Mouse (Mus musculus) heart, postnatal 0 days (tissue): Measurements from ENCODE around the gene Epx. TPM values are rescaled to one million over a fixed set of nuclear protein-coding genes. Genes with fewer than 3 reads are reported as not detected.

Experiments
- ATAC-seq: fragments of 200-750 bp; cut with Nextera tagmentation; 2 replicates; pipeline ENCODE4 v1.8.0; 2017; ENCODE audit warnings: low read depth, moderate number of reproducible peaks, moderate library complexity; ENCODE audit not compliant: insufficient read depth
- DNase-seq: peaks from one replicate; pipeline ENCODE4 v3.0.0-alpha.2; 2016; ENCODE audit warnings: low spot score
- H3K27ac ChIP-seq: fragments of 300-500 bp; sonication (generic); 2 replicates; pipeline ENCODE4 v1.5.1; 2014; ENCODE audit warnings: low read depth, mild to moderate bottlenecking
- H3K27me3 ChIP-seq: fragments of 300-500 bp; sonication (generic); 2 replicates; pipeline ENCODE4 v1.6.1; 2014; ENCODE audit warnings: low read length, mixed read lengths; ENCODE audit not compliant: control insufficient read depth, insufficient read depth
- H3K36me3 ChIP-seq: fragments of 300-500 bp; sonication (generic); replicated peaks from 2 replicates; pipeline ENCODE4 v1.6.1; 2014; ENCODE audit warnings: low read length, mixed read lengths; ENCODE audit not compliant: control insufficient read depth, insufficient read depth
- H3K4me1 ChIP-seq: fragments of 300-500 bp; sonication (generic); 2 replicates; pipeline ENCODE4 v1.6.1; 2014; ENCODE audit warnings: antibody characterized with exemption; ENCODE audit not compliant: control insufficient read depth, insufficient read depth
- H3K4me2 ChIP-seq: fragments of 300-500 bp; sonication (generic); 2 replicates; pipeline ENCODE4 v1.6.1; 2014; ENCODE audit warnings: low read depth, mild to moderate bottlenecking, low read length, moderate library complexity
- H3K4me3 ChIP-seq: fragments of 300-500 bp; sonication (generic); 2 replicates; pipeline ENCODE4 v1.5.1; 2014; ENCODE audit warnings: low read depth, low read length
- H3K9ac ChIP-seq: fragments of 300-500 bp; sonication (generic); replicated peaks from 2 replicates; pipeline ENCODE4 v1.6.1; 2014; ENCODE audit warnings: low read depth, low read length, mixed read lengths
- H3K9me3 ChIP-seq: fragments of 300-500 bp; sonication (generic); replicated peaks from 2 replicates; pipeline ENCODE4 v1.6.1; 2016; ENCODE audit warnings: low read length; ENCODE audit not compliant: control insufficient read depth
- CTCF ChIP-seq: IDR thresholded peaks from 2 replicates; pipeline ENCODE4 v1.5.1; 2016; ENCODE audit warnings: antibody characterized with exemption, control low read depth, low read depth
- EP300 ChIP-seq: IDR thresholded peaks from 2 replicates; pipeline ENCODE4 v1.6.1; 2016; ENCODE audit warnings: antibody characterized with exemption, low read depth
- WGBS: fragments of 180-500 bp; shearing (Covaris S2); extraction: QIAGEN DNeasy Blood & Tissue Kit; methylation state at CpG from one replicate; pipeline ENCODE4 v1.1.7; 2014; 5-methylcytosine and 5-hydroxymethylcytosine counted together
- polyA plus RNA-seq: library from polyadenylated mRNA; unstranded; fragments of >200 nt; fragmentation: Nextera tagmentation; extraction: Ambion mirVana; gene quantifications from 2 replicates; pipeline ENCODE4 v1.2.1, GENCODE M21; 2015
- total RNA-seq: library from RNA; depleted of rRNA; stranded (reverse); fragments of >200 nt; gene quantifications from 2 replicates; pipeline ENCODE4 v1.2.3, GENCODE M21; 2014; ENCODE audit warnings: low replicate concordance

Gene Epx
- total and polyA plus RNA-seq, 2 experiments from 2014 or later: 0.22 TPM; not detected in 1

GRCm38 (mm10) chr11:87840676-87841075 lies 34.7 kb downstream of the Epx start:
- DNase-seq: peak; percentile 74
- Histone ChIP-seq H3K4me3 (no peak overlapping the region), H3K27me3 (no peaks in the 10 kb centered on the region), H3K4me1 (peaks cover 12% of the 10 kb centered on the region), H3K4me2 (no peak overlapping the region), H3K9ac (no peak overlapping the region), H3K27ac (no peak overlapping the region), H3K36me3 (no peaks in the 10 kb centered on the region), H3K9me3 (no peaks in the 10 kb centered on the region)
- WGBS: 30% methylated on average over 8 of the region's 8 CpGs
- ATAC-seq: peak; percentile 95
- no peak for TF ChIP-seq EP300
- no peak for TF ChIP-seq CTCF

DNA sequence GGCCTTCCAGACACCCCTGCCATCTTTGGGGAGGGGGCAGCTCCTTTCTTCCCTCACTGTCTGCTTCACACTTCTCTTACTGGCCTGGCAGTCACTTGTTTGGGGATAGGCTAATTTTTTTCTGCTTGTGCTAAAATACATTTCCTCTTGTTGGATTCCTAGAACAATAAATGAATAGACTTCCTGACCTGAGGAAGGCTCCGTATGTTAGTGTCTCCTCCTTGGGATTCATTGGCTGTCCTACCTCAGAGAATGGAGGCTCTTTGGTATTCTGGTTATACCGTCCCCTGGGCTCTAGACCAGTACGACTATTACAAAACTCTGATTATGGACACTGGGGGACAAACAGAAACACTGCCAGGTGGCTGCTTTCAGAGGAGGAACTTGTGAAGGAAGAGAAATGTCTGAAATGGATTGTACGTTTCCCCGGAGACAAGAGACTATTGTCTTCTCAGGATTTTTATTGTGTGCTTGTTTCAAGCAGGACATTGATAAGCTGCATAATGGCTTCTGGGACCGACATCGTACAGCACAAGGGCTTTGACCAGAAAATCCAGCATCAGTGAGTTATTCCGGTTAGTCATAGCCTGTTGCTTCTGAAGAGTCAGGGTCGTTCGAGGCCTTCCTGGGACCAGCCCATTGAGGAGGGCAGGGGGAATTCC lies 47.0 kb downstream of the Epx start, which contains the start of gene Lpo:
Lpo (minus strand) TSS at position 51 of the 662 bp plus-strand sequence.
- Histone ChIP-seq H3K4me1 (no peaks in the 10 kb centered on the region), H3K36me3 (no peaks in the 10 kb centered on the region), H3K27ac (no peak within 1 kb of the TSS), H3K4me3 (no peak within 1 kb of the TSS), H3K9me3 (no peaks in the 10 kb centered on the region), H3K4me2 (no peak within 1 kb of the TSS), H3K9ac (no peak within 1 kb of the TSS), H3K27me3 (0 out of 2 replicates have a peak, but pooled peaks cover 5% of the 10 kb centered on the region)
- ATAC-seq (no peak), DNase-seq (no peak)
- no peak for TF ChIP-seq EP300
- no peak for TF ChIP-seq CTCF
- WGBS: 58% methylated on average over 10 of the region's 10 CpGs

GRCm38 (mm10) chr11:87821502-87821901 lies 53.8 kb downstream of the Epx start:
- WGBS: 66% methylated on average over 5 of the region's 5 CpGs
- ATAC-seq: no peak
- H3K4me2 ChIP-seq: no peak overlapping the region
- no peaks in the 10 kb centered on the region for H3K36me3 ChIP-seq
- no peak overlapping the region for H3K27ac ChIP-seq
- H3K9me3 ChIP-seq: no peaks in the 10 kb centered on the region
- no peaks in the 10 kb centered on the region for H3K4me1 ChIP-seq
- no peak overlapping the region for H3K4me3 ChIP-seq
- H3K27me3 ChIP-seq: peaks cover 14% of the 10 kb centered on the region
- no peak for TF ChIP-seq CTCF
- TF ChIP-seq EP300: no peak
- H3K9ac ChIP-seq: no peak overlapping the region
- no peak for DNase-seq

DNA sequence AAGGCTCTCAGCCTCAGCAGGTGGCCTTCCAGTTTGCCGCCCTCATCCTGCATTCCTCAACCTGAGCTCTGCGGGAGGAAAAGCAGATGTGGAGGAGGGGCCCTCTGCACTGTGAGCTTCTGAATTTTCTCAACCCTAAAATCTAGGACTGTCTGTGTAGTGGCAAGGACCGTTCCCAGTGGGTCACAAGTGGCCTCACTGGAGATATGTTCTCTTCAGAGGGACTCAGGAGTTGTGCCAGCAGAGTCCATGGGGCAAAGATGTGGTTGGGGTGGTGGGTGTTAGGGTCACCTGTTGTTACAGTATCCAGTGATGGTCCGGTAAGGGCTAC lies 57.9 kb downstream of the Epx start:
- H3K36me3 ChIP-seq: no peaks in the 10 kb centered on the region
- H3K9ac ChIP-seq: no peak overlapping the region
- no peak overlapping the region for H3K27ac ChIP-seq
- ATAC-seq (no peak), DNase-seq (no peak)
- 29% methylated on average over 4 of the region's 4 CpGs for WGBS
- peak overlapping the region; percentile 66 for H3K4me2 ChIP-seq
- peaks cover 26% of the 10 kb centered on the region for H3K27me3 ChIP-seq
- no peak for TF ChIP-seq CTCF
- no peak for TF ChIP-seq EP300
- peak overlapping the region; percentile 42 for H3K4me3 ChIP-seq
- H3K9me3 ChIP-seq: no peaks in the 10 kb centered on the region
- no peaks in the 10 kb centered on the region for H3K4me1 ChIP-seq

DNA sequence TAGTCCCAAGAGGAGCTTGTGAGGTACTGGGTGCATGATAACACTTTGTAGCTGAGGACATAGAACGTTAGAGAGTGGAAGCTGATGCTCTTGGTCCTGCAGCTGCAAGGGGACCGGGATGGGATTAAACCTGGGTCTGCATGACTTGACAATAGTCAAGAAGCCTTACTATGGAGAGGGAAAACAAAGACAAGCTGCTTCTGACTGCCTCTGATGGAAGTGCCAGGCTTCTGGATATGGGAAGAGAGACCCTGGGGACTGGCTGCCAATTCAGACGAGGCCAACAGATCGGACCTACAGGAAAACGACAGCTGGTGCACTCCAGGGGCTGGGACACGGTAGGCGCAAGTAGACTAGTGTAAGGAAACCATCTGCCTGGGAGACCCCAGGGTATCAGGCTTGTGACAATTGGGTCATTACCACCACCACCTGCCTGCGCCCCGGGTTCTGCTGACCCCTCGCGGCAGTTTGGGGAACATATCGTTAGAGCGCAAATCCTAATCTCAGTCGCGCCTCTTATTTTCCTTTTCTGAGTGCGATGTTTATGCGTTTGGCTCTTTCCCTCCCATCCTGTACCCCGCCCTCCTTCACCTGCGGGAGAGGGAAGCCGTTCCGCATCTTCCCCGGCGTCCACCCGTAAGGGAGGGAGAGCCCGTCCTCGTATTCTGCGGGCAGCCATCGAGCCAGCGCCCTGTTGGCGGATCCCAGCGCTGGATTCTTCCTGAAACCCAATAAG lies 58.5 kb downstream of the Epx start:
- Histone ChIP-seq H3K9ac (no peak overlapping the region), H3K4me3 (peak overlapping the region; percentile 42), H3K4me2 (peak overlapping the region; percentile 66), H3K4me1 (no peaks in the 10 kb centered on the region), H3K27me3 (peaks cover 26% of the 10 kb centered on the region), H3K27ac (no peak overlapping the region), H3K9me3 (no peaks in the 10 kb centered on the region), H3K36me3 (no peaks in the 10 kb centered on the region)
- TF ChIP-seq CTCF: peak; percentile 61
- no peak for TF ChIP-seq EP300
- ATAC-seq: no peak
- DNase-seq: no peak
- WGBS: 4% methylated on average over 30 of the region's 31 CpGs
